Mouse (Mus musculus) CH12.LX (cell line): ENCODE data around the gene Mapk8ip3. TPM values are rescaled to one million over a fixed set of nuclear protein-coding genes. Genes with fewer than 3 reads are reported as not detected.

Source experiments
- DNase-seq: peaks from one replicate; pipeline ENCODE4 v3.0.0-alpha.2; 2013; ENCODE audit errors: extremely low read depth
- H3K27ac ChIP-seq: 2 replicates; pipeline ENCODE4 v1.5.1; 2012; ENCODE audit warnings: low read depth, mild to moderate bottlenecking, control low read depth, moderate library complexity; ENCODE audit not compliant: insufficient read depth
- H3K27me3 ChIP-seq: replicated peaks from 2 replicates; pipeline ENCODE3; 2012; ENCODE audit warnings: inconsistent platforms
- H3K36me3 ChIP-seq, 2 experiments: replicated peaks in 1 of 2; 2 replicates each; pipeline versions ENCODE3 to v1.6.1; 2012; ENCODE audit warnings: inconsistent platforms in 1 of 2, low read length in 1 of 2, mild to moderate bottlenecking in 1 of 2, mixed read lengths in 1 of 2, moderate library complexity in 1 of 2; ENCODE audit not compliant: control insufficient read depth in 1 of 2, insufficient read depth in 1 of 2
- H3K4me1 ChIP-seq, 2 experiments: 2 replicates each; pipeline ENCODE4 v1.6.1; 2012; ENCODE audit warnings: inconsistent platforms in 1 of 2, moderate library complexity in 1 of 2; ENCODE audit not compliant: insufficient read depth in 2 of 2, control insufficient read depth in 1 of 2
- H3K4me2 ChIP-seq: 2 replicates; pipeline ENCODE4 v1.6.1; 2012; ENCODE audit warnings: low read depth, mild to moderate bottlenecking, control low read depth; ENCODE audit not compliant: poor library complexity, insufficient read depth, severe bottlenecking
- H3K4me3 ChIP-seq, 3 experiments: fragments of 150-350 bp in 1 of 3; sonication (generic) in 1 of 3; replicated peaks in 1 of 3; 2 replicates each; pipeline versions ENCODE3 to v1.5.1; 2011 to 2012; ENCODE audit warnings: low read depth in 2 of 3, low read length in 2 of 3, mild to moderate bottlenecking in 2 of 3, moderate library complexity in 2 of 3, control low read depth in 1 of 3, improper control_type of control experiment in 1 of 3, inconsistent platforms in 1 of 3, mixed read lengths in 1 of 3; ENCODE audit not compliant: poor library complexity in 1 of 3
- H3K79me2 ChIP-seq: replicated peaks from 2 replicates; pipeline ENCODE4 v1.6.1; 2012; ENCODE audit warnings: mild to moderate bottlenecking, moderate library complexity; ENCODE audit not compliant: control insufficient read depth, poor library complexity, insufficient read depth, severe bottlenecking; ENCODE audit errors: extremely low read depth
- H3K9ac ChIP-seq: 2 replicates; pipeline ENCODE4 v1.6.1; 2012; ENCODE audit warnings: low read depth, mild to moderate bottlenecking, control low read depth, moderate library complexity; ENCODE audit not compliant: insufficient read depth
- H3K9me3 ChIP-seq: replicated peaks from 2 replicates; pipeline ENCODE3; 2012; ENCODE audit warnings: low read length, inconsistent platforms, mixed read lengths
- CHD1 ChIP-seq: IDR thresholded peaks from 2 replicates; pipeline ENCODE4 v1.6.1; 2012; ENCODE audit warnings: low read depth, low read length, improper control_type of control experiment, inconsistent platforms
- CTCF ChIP-seq, 2 experiments: IDR thresholded peaks in 1 of 2; conservative IDR thresholded peaks in 1 of 2; 2 replicates each; pipeline ENCODE4 v1.5.1; 2011 to 2012; ENCODE audit warnings: low read depth in 2 of 2, low read length in 2 of 2, improper control_type of control experiment in 1 of 2, inconsistent platforms in 1 of 2, mild to moderate bottlenecking in 1 of 2, moderate library complexity in 1 of 2
- ELF1 ChIP-seq: IDR thresholded peaks from 2 replicates; pipeline ENCODE4 v1.6.1; 2014; ENCODE audit warnings: low read depth, mild to moderate bottlenecking, inconsistent platforms, low read length, improper control_type of control experiment
- EP300 ChIP-seq: IDR thresholded peaks from 2 replicates; pipeline ENCODE4 v1.6.1; 2011; ENCODE audit warnings: low read length, improper control_type of control experiment
- GABPA ChIP-seq: IDR thresholded peaks from 2 replicates; pipeline ENCODE4 v1.6.1; 2012; ENCODE audit warnings: low read depth, low read length, improper control_type of control experiment, inconsistent platforms; ENCODE audit not compliant: insufficient replicate concordance
- IRF4 ChIP-seq: IDR thresholded peaks from 2 replicates; pipeline ENCODE4 v1.6.1; 2014; ENCODE audit warnings: low read depth, mild to moderate bottlenecking, inconsistent platforms, low read length, improper control_type of control experiment
- KAT2A ChIP-seq: IDR thresholded peaks from 2 replicates; pipeline ENCODE4 v1.6.1; 2012; ENCODE audit warnings: low read length, improper control_type of control experiment, inconsistent platforms; ENCODE audit not compliant: insufficient replicate concordance
- MAX ChIP-seq: IDR thresholded peaks from 2 replicates; pipeline ENCODE4 v1.6.1; 2011; ENCODE audit warnings: low read length, improper control_type of control experiment
- MAZ ChIP-seq: IDR thresholded peaks from 2 replicates; pipeline ENCODE4 v1.6.1; 2012; ENCODE audit warnings: low read depth, mild to moderate bottlenecking, inconsistent platforms, low read length, improper control_type of control experiment, moderate library complexity
- MXI1 ChIP-seq: IDR thresholded peaks from 2 replicates; pipeline ENCODE4 v1.6.1; 2011; ENCODE audit warnings: mild to moderate bottlenecking, low read depth, low read length, improper control_type of control experiment
- MYC ChIP-seq: IDR thresholded peaks from 2 replicates; pipeline ENCODE4 v1.6.1; 2011; ENCODE audit warnings: low read depth, mild to moderate bottlenecking, improper control_type of control experiment, low read length
- NELFE ChIP-seq: IDR thresholded peaks from 2 replicates; pipeline ENCODE4 v1.6.1; 2011; ENCODE audit warnings: low read depth, low read length, improper control_type of control experiment
- NRF1 ChIP-seq: IDR thresholded peaks from 2 replicates; pipeline ENCODE4 v1.6.1; 2014; ENCODE audit warnings: low read depth, mild to moderate bottlenecking, inconsistent platforms, low read length, improper control_type of control experiment, moderate library complexity
- RAD21 ChIP-seq: IDR thresholded peaks from 2 replicates; pipeline ENCODE4 v1.6.1; 2011; ENCODE audit warnings: low read depth, mild to moderate bottlenecking, low read length, improper control_type of control experiment, moderate library complexity
- RCOR1 ChIP-seq: conservative IDR thresholded peaks from 2 replicates; pipeline ENCODE4 v1.6.1; 2012; ENCODE audit warnings: low read depth, mild to moderate bottlenecking, inconsistent platforms, low read length, improper control_type of control experiment
- SIN3A ChIP-seq: IDR thresholded peaks from 2 replicates; pipeline ENCODE4 v1.6.1; 2012; ENCODE audit warnings: low read length, improper control_type of control experiment, inconsistent platforms
- SMC3 ChIP-seq: IDR thresholded peaks from 2 replicates; pipeline ENCODE4 v1.6.1; 2011; ENCODE audit warnings: low read depth, low read length, improper control_type of control experiment
- TBP ChIP-seq: conservative IDR thresholded peaks from 2 replicates; pipeline ENCODE4 v1.6.1; 2011; ENCODE audit warnings: low read depth, low read length, improper control_type of control experiment
- TCF12 ChIP-seq: IDR thresholded peaks from 2 replicates; pipeline ENCODE4 v1.6.1; 2014; ENCODE audit warnings: low read depth, mild to moderate bottlenecking, inconsistent platforms, low read length, improper control_type of control experiment
- USF2 ChIP-seq: conservative IDR thresholded peaks from 2 replicates; pipeline ENCODE4 v1.6.1; 2011; ENCODE audit warnings: low read depth, low read length, improper control_type of control experiment
- ZC3H11A ChIP-seq: IDR thresholded peaks from 2 replicates; pipeline ENCODE4 v1.6.1; 2012; ENCODE audit warnings: low read depth, mild to moderate bottlenecking, inconsistent platforms, low read length, improper control_type of control experiment
- ZMIZ1 ChIP-seq: IDR thresholded peaks from 2 replicates; pipeline ENCODE4 v1.6.1; 2012; ENCODE audit warnings: low read depth, mild to moderate bottlenecking, inconsistent platforms, low read length, improper control_type of control experiment
- dilution Hi-C: fragments of 300-500 bp; cut with MboI; formaldehyde crosslinking; loops from 2 replicates; pipeline ENCODE4 v1.14.3; 2020; ENCODE audit warnings: low sequenced_read_pairs; ENCODE audit not compliant: extremely low pct_unique_long_range_greater_than_20kb, extremely low pct_ligation_motif_present
- in situ Hi-C: fragments of 300-500 bp; cut with MboI; formaldehyde crosslinking; loops from 3 replicates; pipeline ENCODE4 v1.14.3; 2019; ENCODE audit warnings: low sequenced_read_pairs, low pct_ligation_motif_present, low pct_unique_long_range_greater_than_20kb, mixed read lengths
- polyA plus RNA-seq: library from polyadenylated mRNA; unstranded; fragments of >175 nt; gene quantifications from 2 replicates; pipeline ENCODE4 v1.2.1, GENCODE M21; 2012; ENCODE audit warnings: low read depth; ENCODE audit not compliant: insufficient read length
- total RNA-seq, 2 experiments: library from RNA; depleted of rRNA; stranded (reverse); fragments of 300-350 nt in 1 of 2; fragments of >200 nt in 1 of 2; gene quantifications; 2 replicates each; pipeline ENCODE4 v1.2.3; 2012 to 2014

Mapk8ip3 gene
- total and polyA plus RNA-seq, 3 experiments: 14.5 to 44.0 (median 34.1) TPM

- H3K27me3 ChIP-seq: peaks cover 10% of the 10 kb centered on the region
- TF ChIP-seq MYC (0 out of 2 replicates have a peak, but pooled peaks have one; percentile 82), GABPA (no peak), RCOR1 (no peak), MXI1 (peak; percentile 89), SMC3 (peak; percentile 20; the same call in 1 of the 2 replicates), MAZ (no peak), ZC3H11A (no peak), EP300 (no peak), NELFE (no peak), RAD21 (no peak; the same call in 1 of the 2 replicates), MAX (peak; percentile 79), USF2 (no peak), TCF12 (peak; percentile 62; the same call in 1 of the 2 replicates), ZMIZ1 (0 out of 2 replicates have a peak, but pooled peaks have one; percentile 16), CHD1 (no peak), CTCF (conservative IDR thresholded peaks at IDR 0.05 in 1 of 2, IDR thresholded peaks at IDR 0.05 in 1 of 2; ENCODE audit: low read depth in 2 of 2, low read length in 2 of 2) (peak in 1 of 2 experiments; percentile 37; a peak in 2 of 4 replicates), IRF4 (no peak), SIN3A (peak; percentile 84), ELF1 (peak; percentile 5; the same call in 1 of the 2 replicates), KAT2A (no peak), NRF1 (peak; percentile 59), TBP (peak; percentile 54; the same call in 1 of the 2 replicates)
- TF ChIP-seq, all 38 proteins: peak for 11
- peaks cover 0 to 24% of the 10 kb centered on the region in 2 experiments; a peak in 2 of 4 replicates for H3K4me1 ChIP-seq
- peak; percentile 73 for DNase-seq
- H3K9me3 ChIP-seq: no peaks in the 10 kb centered on the region
- in situ Hi-C loops (loop anchor here (5.0 kb wide), 1 partner anchor 38 kb away; the partner anchor contains the start of genes Nubp2 and Spsb3), dilution Hi-C loops (no loop called here)
- peaks cover 11 to 20% of the 10 kb centered on the region in 2 experiments for H3K36me3 ChIP-seq
- no peaks in the 10 kb centered on the region for H3K79me2 ChIP-seq
- peak overlapping the region; percentile 33 for H3K4me2 ChIP-seq
- H3K4me3 ChIP-seq: peak overlapping the region; percentile 71 to 75 (median 74)
- peak overlapping the region; percentile 33 for H3K9ac ChIP-seq
- peak overlapping the region; percentile 62 for H3K27ac ChIP-seq
Observed at GRCm38 (mm10) chr17:24849733-24850064, 87.1 kb downstream of the Mapk8ip3 start.
